Comparison of ENCODE assay signal across 10 mouse cellular contexts in the genomic region with DNA sequence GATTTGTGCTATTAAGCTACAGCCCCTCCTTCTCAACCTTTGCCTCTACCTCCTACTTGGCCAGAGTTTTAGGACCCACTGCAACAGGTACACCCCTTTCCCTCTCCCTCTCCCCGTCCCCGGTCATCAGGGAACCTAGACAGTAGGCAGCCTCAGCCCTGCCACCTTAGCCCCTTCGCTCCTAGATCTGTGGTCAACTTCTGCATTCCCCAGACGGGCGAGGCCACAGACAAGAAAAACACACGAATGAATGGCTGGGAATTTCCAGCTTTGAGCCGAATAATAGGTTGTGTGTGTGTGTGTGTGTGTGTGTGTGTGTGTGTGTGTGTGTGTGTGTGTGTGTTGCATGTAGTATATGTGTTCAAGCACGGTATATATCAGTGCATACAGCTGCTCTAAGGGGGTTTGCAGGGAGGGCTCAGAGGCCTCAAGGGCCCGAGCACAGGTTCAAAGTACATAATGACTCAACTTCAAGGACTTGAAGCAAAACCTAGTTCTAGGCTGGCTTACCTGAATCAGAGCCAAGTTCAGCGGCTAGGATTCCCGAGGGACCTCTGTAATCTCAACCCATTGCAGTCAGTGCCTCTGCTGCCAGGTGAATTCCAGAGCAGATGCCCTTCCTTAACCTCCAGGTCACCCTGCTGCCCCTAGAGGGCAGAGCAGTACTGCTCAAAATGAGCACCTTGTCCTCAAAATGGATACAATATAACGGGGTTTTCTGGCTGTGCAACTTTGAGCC. TPM values are rescaled to one million over a fixed set of nuclear protein-coding genes. Genes with fewer than 3 reads are reported as not detected.
DNase-seq lines count a peak whose midpoint lies in the region; ATAC-seq and TF ChIP-seq lines count a peak whose summit lies in the region.
"Had no signal": no experiment of that assay in that cellular context is flagged by ENCODE, and none has a peak within 500 bp of the region (broad histone marks: within the 10 kb centered on the region; RNA-seq: fewer than 3 reads in every experiment).

No protein-coding gene starts in this region.

- 0 out of 2 replicates have a peak, but pooled peaks have one; percentile 51 for TF ChIP-seq EP300 in heart, adult 2 months (IDR thresholded peaks at IDR 0.05; ENCODE audit: insufficient read depth, low read depth, low read length)

- H3K4me3 ChIP-seq in heart, adult 2 months = no peak overlapping the region
- no peak overlapping the region for H3K4me3 ChIP-seq in heart, embryonic 11.5 days (ENCODE audit: low read depth, low read length)
- H3K4me3 ChIP-seq: midbrain, embryonic 12.5 days had no signal

- peaks cover 18% of the 10 kb centered on the region for H3K4me1 ChIP-seq in heart, adult 2 months (ENCODE audit: control insufficient read depth, insufficient read depth, low read length)
- H3K4me1 ChIP-seq in heart, embryonic 11.5 days (ENCODE audit: control insufficient read depth, insufficient read depth, low read length) = peaks cover 19% of the 10 kb centered on the region

- peak overlapping the region; percentile 13 for H3K27ac ChIP-seq in heart, adult 2 months
- no peak overlapping the region for H3K27ac ChIP-seq in heart, embryonic 11.5 days (ENCODE audit: low read depth, low read length)
- H3K27ac ChIP-seq: midbrain, embryonic 12.5 days had no signal

- H3K9me3 ChIP-seq in heart, embryonic 11.5 days (replicated peaks; ENCODE audit: control insufficient read depth, low read length) = no peaks in the 10 kb centered on the region
- H3K9me3 ChIP-seq: midbrain, embryonic 12.5 days had no signal

- TF ChIP-seq POLR2A in heart, adult 2 months (IDR thresholded peaks at IDR 0.05; ENCODE audit: insufficient read depth, low read depth, low read length) = no peak

- DNase-seq in heart, adult 2 months = peak; percentile 61 to 69
- peak; percentile 81 for DNase-seq in ES-CJ7 (ENCODE audit: low read depth, low spot score)
- peak; percentile 26 to 52 for DNase-seq in cerebellum, postnatal 25 days
- DNase-seq in kidney, postnatal 10 days = peak; percentile 70
- peak; percentile 45 for DNase-seq in skeletal muscle tissue, adult 2 months (ENCODE audit: low read depth, low spot score)
- DNase-seq in right cerebral cortex, postnatal 25 days = no peak
- DNase-seq in frontal cortex, postnatal 36 days (ENCODE audit: low spot score in 2 of 2) = no peak

- 33% methylated on average over 12 of the region's 12 CpGs for WGBS in heart, adult 2 months
- 56% methylated on average over 12 of the region's 12 CpGs for WGBS in heart, embryonic 11.5 days (ENCODE audit: insufficient replicate concordance)

- no peak overlapping the region for H3K9ac ChIP-seq in heart, adult 2 months (ENCODE audit: low read depth, low read length)
- H3K9ac ChIP-seq in heart, embryonic 11.5 days (ENCODE audit: low read depth, low read length) = no peak overlapping the region
- H3K9ac ChIP-seq: midbrain, embryonic 12.5 days had no signal

- intact Hi-C loops in heart, adult 2 months (cut with DNase I) = loop anchor here (2.0 kb wide), 1 partner anchor 79 kb away; no protein-coding TSS in a partner anchor

- no peaks in the 10 kb centered on the region for H3K79me2 ChIP-seq in heart, adult 2 months (replicated peaks; ENCODE audit: control insufficient read depth, insufficient read depth, low read length)

- no peak for ATAC-seq in heart, embryonic 11.5 days (replicated peaks; ENCODE audit: insufficient number of reproducible peaks, low FRiP score, low TSS enrichment)

- H3K27me3 ChIP-seq in heart, adult 2 months (ENCODE audit: control insufficient read depth, insufficient read depth, low read length) = no peaks in the 10 kb centered on the region
- H3K27me3 ChIP-seq in heart, embryonic 11.5 days (ENCODE audit: control insufficient read depth, insufficient read depth, low read length) = no peaks in the 10 kb centered on the region

- peak; percentile 77 for TF ChIP-seq CTCF in heart, adult 2 months (IDR thresholded peaks at IDR 0.05)

- no peaks in the 10 kb centered on the region for H3K36me3 ChIP-seq in heart, adult 2 months (ENCODE audit: control insufficient read depth, insufficient read depth, low read length)
- no peaks in the 10 kb centered on the region for H3K36me3 ChIP-seq in heart, embryonic 11.5 days (ENCODE audit: control insufficient read depth, insufficient read depth, low read length)
- H3K36me3 ChIP-seq: midbrain, embryonic 12.5 days had no signal

- H3K4me2 ChIP-seq in heart, embryonic 11.5 days = no peak overlapping the region
- H3K4me2 ChIP-seq: midbrain, embryonic 12.5 days had no signal

RNA-seq across cellular contexts. Expression of a gene that starts 13.6 kb away (rescaled TPM):
- total RNA-seq in heart, adult 2 months (2021) = 1 to 10 TPM; 5.1 to 5.4 TPM
- 11.3 and 12.0 TPM in 2 replicates for polyA plus RNA-seq in heart, adult 2 months (2012; rRNA removed)
- 8.8 and 11.2 TPM in 2 replicates for polyA plus RNA-seq in heart, embryonic 11.5 days (2014; fragmentation: Nextera tagmentation; extraction: Ambion mirVana)

RNA-seq across cellular contexts. Expression of a gene that starts 24.8 kb away (rescaled TPM):
- total RNA-seq in heart, adult 2 months (2021) = not detected
- polyA plus RNA-seq in heart, adult 2 months (2012; rRNA removed) = 0.62 TPM in 1 of 2 replicates, not detected in the other
- polyA plus RNA-seq in heart, embryonic 11.5 days (2014; fragmentation: Nextera tagmentation; extraction: Ambion mirVana) = 0.69 TPM in 1 of 2 replicates, not detected in the other
- polyA plus RNA-seq: embryonic facial prominence, embryonic 11.5 days; midbrain, embryonic 12.5 days had no signal

RNA-seq across cellular contexts. Expression of a gene that starts 40.0 kb away (rescaled TPM):
- total RNA-seq in heart, adult 2 months (2021) = not detected
- 0.14 and 0.41 TPM in 2 replicates for polyA plus RNA-seq in heart, adult 2 months (2012; rRNA removed)
- polyA plus RNA-seq in heart, embryonic 11.5 days (2014; fragmentation: Nextera tagmentation; extraction: Ambion mirVana) = not detected in 2 replicates
- polyA plus RNA-seq: embryonic facial prominence, embryonic 11.5 days; midbrain, embryonic 12.5 days had no signal

RNA-seq across cellular contexts. Expression of a gene that starts 52.7 kb away (rescaled TPM):
- 100 to 1,000 TPM; 545 to 681 TPM for total RNA-seq in heart, adult 2 months (2021)
- 823 and 843 TPM in 2 replicates for polyA plus RNA-seq in heart, adult 2 months (2012; rRNA removed)
- 125 and 126 TPM in 2 replicates for polyA plus RNA-seq in heart, embryonic 11.5 days (2014; fragmentation: Nextera tagmentation; extraction: Ambion mirVana)

RNA-seq across cellular contexts. Expression of a gene that starts 52.7 kb away (rescaled TPM):
- 10 to 100 TPM; 81.9 to 98.6 TPM for total RNA-seq in heart, adult 2 months (2021)
- 57.2 TPM in 2 replicates for polyA plus RNA-seq in heart, adult 2 months (2012; rRNA removed)
- 97.0 and 97.5 TPM in 2 replicates for polyA plus RNA-seq in heart, embryonic 11.5 days (2014; fragmentation: Nextera tagmentation; extraction: Ambion mirVana)

Comparison
In these comparisons a context has a peak if more than half of its experiments do, and no peak if none do; other contexts are left out.
1. DNase-seq: peak in heart, adult 2 months (2 of 2), ES-CJ7 (single experiment), cerebellum, postnatal 25 days (2 of 2), kidney, postnatal 10 days (single experiment) and skeletal muscle tissue, adult 2 months (single experiment); none in right cerebral cortex, postnatal 25 days (single experiment) and frontal cortex, postnatal 36 days (0 of 2).